Mouse (Mus musculus) megakaryocyte, embryonic 14.5 days (primary cell): ENCODE results near the gene Slc43a3.

ENCODE experiments used
- FLI1 ChIP-seq: IDR thresholded peaks from 2 replicates; pipeline ENCODE4 v1.6.1; 2012; ENCODE audit warnings: low read length, inconsistent platforms, mixed read lengths
- GATA1 ChIP-seq: IDR thresholded peaks from 3 replicates; pipeline ENCODE4 v1.6.1; 2012; ENCODE audit warnings: mixed read lengths, low read length, inconsistent platforms, borderline replicate concordance

- TF ChIP-seq GATA1 (no peak), FLI1 (no peak)
Measured at GRCm38 (mm10) chr2:84961901-84962300, 25.5 kb downstream of the Slc43a3 start.
